In the genomic region with DNA sequence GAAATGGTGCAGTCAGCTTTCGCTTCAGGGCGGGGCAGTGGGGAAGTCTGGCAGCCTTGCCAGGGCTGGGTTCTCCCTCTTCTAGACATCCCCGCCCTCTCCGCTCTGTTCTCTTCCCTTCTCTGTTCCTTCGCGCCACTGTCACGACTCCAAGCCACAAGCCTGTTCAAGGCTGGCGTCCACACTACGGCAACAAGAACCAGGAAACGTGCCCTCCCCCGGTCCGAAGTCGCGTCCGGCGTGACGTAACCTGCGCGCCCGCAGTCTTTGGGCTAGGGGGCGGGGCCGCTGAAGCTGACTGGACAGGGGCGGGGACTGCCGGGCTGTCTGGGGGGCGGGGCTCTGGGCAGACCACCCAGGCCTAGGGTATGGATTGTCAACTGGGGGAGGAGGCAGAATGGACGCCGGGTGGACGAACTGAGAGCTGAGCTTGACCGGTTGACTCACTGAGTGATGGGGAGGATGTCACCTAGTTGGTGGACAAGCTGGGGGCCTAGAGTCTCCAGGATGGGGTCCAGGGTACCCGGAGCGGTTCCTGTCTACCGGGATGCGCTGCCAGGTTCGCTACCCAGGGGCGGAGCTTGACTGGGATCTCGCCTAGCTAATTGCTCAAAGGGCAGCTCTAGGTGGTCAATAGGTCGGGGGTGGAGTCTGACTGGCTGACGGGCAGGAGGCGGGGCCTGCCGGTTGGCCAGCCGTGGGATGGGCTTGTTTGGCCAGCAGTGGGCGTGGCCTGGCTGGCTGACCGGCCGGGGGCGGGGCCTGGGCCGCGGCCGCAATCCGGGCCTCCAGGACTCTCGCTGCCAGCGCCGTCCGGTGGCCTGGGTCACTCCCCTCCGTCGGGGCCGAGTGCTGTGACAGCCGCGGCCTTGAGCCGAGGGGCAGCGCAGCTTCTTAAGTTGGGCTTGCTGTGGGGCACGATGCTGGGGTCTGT, we compare ENCODE assay signal across 8 mouse cellular contexts. TPM values are rescaled to one million over a fixed set of nuclear protein-coding genes. Genes with fewer than 3 reads are reported as not detected.
DNase-seq lines count a peak whose midpoint lies in the region; ATAC-seq and TF ChIP-seq lines count a peak whose summit lies in the region.

Slc35f5 (plus strand) TSS at position 337 of the 934 bp plus-strand sequence.

- no peaks in the 10 kb centered on the region for H3K27me3 ChIP-seq in forebrain, embryonic 10.5 days (ENCODE audit: poor library complexity, severe bottlenecking)
- no peaks in the 10 kb centered on the region for H3K27me3 ChIP-seq in heart, embryonic 15.5 days
- H3K27me3 ChIP-seq in liver, embryonic 14.5 days (ENCODE audit: control insufficient read depth, insufficient read depth, low read length) = no peaks in the 10 kb centered on the region
- H3K27me3 ChIP-seq in neural tube, embryonic 11.5 days (ENCODE audit: control insufficient read depth, insufficient read depth, low read length) = no peaks in the 10 kb centered on the region
- no peaks in the 10 kb centered on the region for H3K27me3 ChIP-seq in stomach, postnatal 0 days (ENCODE audit: control insufficient read depth, insufficient read depth, low read length)

- peak; percentile 86 for ATAC-seq in CD4-positive, CD25-positive, alpha-beta regulatory T cell, adult 4 months
- peak; percentile 94 for ATAC-seq in heart, embryonic 15.5 days (replicated peaks; ENCODE audit: insufficient number of reproducible peaks, insufficient read depth, low FRiP score, low read depth)
- ATAC-seq in liver, embryonic 14.5 days (ENCODE audit: insufficient read depth) = peak; percentile 89
- ATAC-seq in neural tube, embryonic 11.5 days (ENCODE audit: insufficient read depth, low FRiP score, low TSS enrichment) = peak; percentile 96
- peak; percentile 93 for ATAC-seq in stomach, postnatal 0 days (ENCODE audit: low FRiP score, low TSS enrichment)

- H3K9ac ChIP-seq in heart, embryonic 15.5 days = peak within 1 kb of the TSS; percentile 98
- H3K9ac ChIP-seq in liver, embryonic 14.5 days (replicated peaks) = peak within 1 kb of the TSS; percentile 63
- H3K9ac ChIP-seq in neural tube, embryonic 11.5 days (ENCODE audit: low read length) = peak within 1 kb of the TSS; percentile 84
- peak within 1 kb of the TSS; percentile 100 for H3K9ac ChIP-seq in stomach, postnatal 0 days (ENCODE audit: low read length)

- peak within 1 kb of the TSS; percentile 75 for H3K4me2 ChIP-seq in heart, embryonic 15.5 days
- H3K4me2 ChIP-seq in liver, embryonic 14.5 days (ENCODE audit: low read depth) = peak within 1 kb of the TSS; percentile 81
- H3K4me2 ChIP-seq in neural tube, embryonic 11.5 days (ENCODE audit: low read depth) = peak within 1 kb of the TSS; percentile 62
- peak within 1 kb of the TSS; percentile 64 for H3K4me2 ChIP-seq in stomach, postnatal 0 days (replicated peaks; ENCODE audit: low read depth)

- peaks cover 17% of the 10 kb centered on the region for H3K4me1 ChIP-seq in forebrain, embryonic 10.5 days
- peaks cover 14% of the 10 kb centered on the region for H3K4me1 ChIP-seq in heart, embryonic 15.5 days (replicated peaks)
- peaks cover 5 to 6% of the 10 kb centered on the region in 2 experiments for H3K4me1 ChIP-seq in liver, embryonic 14.5 days (replicated peaks; ENCODE audit: control insufficient read depth in 2 of 2, insufficient read depth in 2 of 2, low read length in 1 of 2)
- H3K4me1 ChIP-seq in neural tube, embryonic 11.5 days (ENCODE audit: control insufficient read depth, insufficient read depth, low read length) = no peaks in the 10 kb centered on the region
- no peaks in the 10 kb centered on the region for H3K4me1 ChIP-seq in stomach, postnatal 0 days (replicated peaks; ENCODE audit: control insufficient read depth, insufficient read depth)

- no peak for TF ChIP-seq CTCF in liver, embryonic 14.5 days (IDR thresholded peaks at IDR 0.05; ENCODE audit: low read depth)
- peak; percentile 35; the same call in 1 of the 2 replicates for TF ChIP-seq CTCF in stomach, postnatal 0 days (IDR thresholded peaks at IDR 0.05; ENCODE audit: low read depth)

- H3K4me3 ChIP-seq in forebrain, embryonic 10.5 days = peak within 1 kb of the TSS; percentile 84
- H3K4me3 ChIP-seq in heart, embryonic 15.5 days = peak within 1 kb of the TSS; percentile 99
- H3K4me3 ChIP-seq in liver, embryonic 14.5 days (ENCODE audit: insufficient read depth in 1 of 2, low read depth in 2 of 2, low read length in 2 of 2) = peak within 1 kb of the TSS; percentile 74 to 96
- peak within 1 kb of the TSS; percentile 65 for H3K4me3 ChIP-seq in neural tube, embryonic 11.5 days (ENCODE audit: low read depth, low read length)
- peak within 1 kb of the TSS; percentile 72 for H3K4me3 ChIP-seq in stomach, postnatal 0 days (ENCODE audit: low read depth, low read length)

- TF ChIP-seq EP300 in liver, embryonic 14.5 days (IDR thresholded peaks at IDR 0.05; ENCODE audit: low read depth) = no peak
- no peak for TF ChIP-seq EP300 in stomach, postnatal 0 days (optimal IDR thresholded peaks at IDR 0.05)

- H3K36me3 ChIP-seq in forebrain, embryonic 10.5 days (replicated peaks) = no peaks in the 10 kb centered on the region
- H3K36me3 ChIP-seq in heart, embryonic 15.5 days = no peaks in the 10 kb centered on the region; the same call in 1 of the 2 replicates
- no peaks in the 10 kb centered on the region for H3K36me3 ChIP-seq in liver, embryonic 14.5 days (replicated peaks; ENCODE audit: control insufficient read depth, insufficient read depth, low read depth)
- H3K36me3 ChIP-seq in neural tube, embryonic 11.5 days (ENCODE audit: control insufficient read depth, insufficient read depth, low read length) = no peaks in the 10 kb centered on the region
- H3K36me3 ChIP-seq in stomach, postnatal 0 days (ENCODE audit: control insufficient read depth, insufficient read depth, low read length) = no peaks in the 10 kb centered on the region

- no peaks in the 10 kb centered on the region for H3K9me3 ChIP-seq in forebrain, embryonic 10.5 days
- no peaks in the 10 kb centered on the region for H3K9me3 ChIP-seq in heart, embryonic 15.5 days (replicated peaks)
- H3K9me3 ChIP-seq in liver, embryonic 14.5 days (ENCODE audit: control insufficient read depth, low read length) = no peaks in the 10 kb centered on the region
- no peaks in the 10 kb centered on the region for H3K9me3 ChIP-seq in neural tube, embryonic 11.5 days (ENCODE audit: control insufficient read depth, low read length)
- H3K9me3 ChIP-seq in stomach, postnatal 0 days (ENCODE audit: control insufficient read depth, low read length) = no peaks in the 10 kb centered on the region

- WGBS in forebrain, embryonic 10.5 days = under 1% methylated on average over 61 of the region's 61 CpGs
- WGBS in heart, embryonic 15.5 days = under 1% methylated on average over 60 of the region's 61 CpGs
- under 1% methylated on average over 61 of the region's 61 CpGs for WGBS in liver, embryonic 14.5 days (ENCODE audit: insufficient replicate concordance)
- WGBS in neural tube, embryonic 11.5 days = under 1% methylated on average over 60 of the region's 61 CpGs
- 1% methylated on average over 60 of the region's 61 CpGs for whole genome bisulfite sequencing in stomach, postnatal 0 days

- DNase-seq in c-Kit-negative CD71-positive TER-119-positive erythroid progenitor cells, embryonic 14.5 days (ENCODE audit: low read depth, low spot score) = peak; percentile 63
- DNase-seq in forebrain, embryonic 10.5 days (ENCODE audit: extremely low spot score, low spot score) = peak; percentile 93
- peak; percentile 98 to 99 for DNase-seq in kidney, postnatal 25 days
- DNase-seq in liver, embryonic 14.5 days (ENCODE audit: low read depth in 3 of 3, low spot score in 3 of 3) = peak; percentile 70 to 72 (median 71)
- DNase-seq in neural tube, embryonic 11.5 days (ENCODE audit: low spot score) = peak; percentile 95
- DNase-seq in stomach, postnatal 0 days (ENCODE audit: low spot score) = peak; percentile 98

- H3K27ac ChIP-seq in forebrain, embryonic 10.5 days = peak within 1 kb of the TSS; percentile 89
- H3K27ac ChIP-seq in heart, embryonic 15.5 days = peak within 1 kb of the TSS; percentile 97
- H3K27ac ChIP-seq in liver, embryonic 14.5 days = peak within 1 kb of the TSS; percentile 65
- H3K27ac ChIP-seq in neural tube, embryonic 11.5 days (ENCODE audit: low read depth, low read length) = peak within 1 kb of the TSS; percentile 79
- H3K27ac ChIP-seq in stomach, postnatal 0 days (replicated peaks) = peak within 1 kb of the TSS; percentile 98

RNA-seq across cellular contexts. Expression of gene Slc35f5, which starts in this region (rescaled TPM):
- polyA plus RNA-seq in CD4-positive, CD25-positive, alpha-beta regulatory T cell, adult 4 months (2017; shearing (Covaris generic)) = 1 to 10 TPM in 1 of 2 experiments, under 1 TPM in 1; 0.58 to 3.5 TPM
- 18.1 and 20.4 TPM in 2 replicates for polyA plus RNA-seq in forebrain, embryonic 10.5 days (2016; fragmentation: Nextera tagmentation; extraction: Ambion mirVana)
- 79.7 and 92.9 TPM in 2 replicates for polyA plus RNA-seq in heart, embryonic 15.5 days (2015; fragmentation: Nextera tagmentation; extraction: Ambion mirVana)
- polyA plus RNA-seq in liver, embryonic 14.5 days (2012; rRNA removed) = 10.4 and 12.4 TPM in 2 replicates
- 21.5 and 22.6 TPM in 2 replicates for polyA plus RNA-seq in liver, embryonic 14.5 days (2014; fragmentation: Nextera tagmentation; extraction: Ambion mirVana)
- 27.9 and 29.6 TPM in 2 replicates for polyA plus RNA-seq in neural tube, embryonic 11.5 days (2014; fragmentation: Nextera tagmentation; extraction: Ambion mirVana)
- 64.7 and 66.4 TPM in 2 replicates for polyA plus RNA-seq in stomach, postnatal 0 days (2015; fragmentation: Nextera tagmentation; extraction: Ambion mirVana)

Comparison
In these comparisons a context has a peak if more than half of its experiments do, and no peak if none do; other contexts are left out.
1. Peak in every context shown above with its lines: DNase-seq, ATAC-seq, H3K4me3 ChIP-seq and H3K27ac ChIP-seq.